Mouse (Mus musculus) heart, postnatal 0 days (tissue): ENCODE results near the gene Gm20479.

Experiments used
- CTCF ChIP-seq: IDR thresholded peaks from 2 replicates; pipeline ENCODE4 v1.5.1; 2016; ENCODE audit warnings: antibody characterized with exemption, control low read depth, low read depth
- EP300 ChIP-seq: IDR thresholded peaks from 2 replicates; pipeline ENCODE4 v1.6.1; 2016; ENCODE audit warnings: antibody characterized with exemption, low read depth

DNA sequence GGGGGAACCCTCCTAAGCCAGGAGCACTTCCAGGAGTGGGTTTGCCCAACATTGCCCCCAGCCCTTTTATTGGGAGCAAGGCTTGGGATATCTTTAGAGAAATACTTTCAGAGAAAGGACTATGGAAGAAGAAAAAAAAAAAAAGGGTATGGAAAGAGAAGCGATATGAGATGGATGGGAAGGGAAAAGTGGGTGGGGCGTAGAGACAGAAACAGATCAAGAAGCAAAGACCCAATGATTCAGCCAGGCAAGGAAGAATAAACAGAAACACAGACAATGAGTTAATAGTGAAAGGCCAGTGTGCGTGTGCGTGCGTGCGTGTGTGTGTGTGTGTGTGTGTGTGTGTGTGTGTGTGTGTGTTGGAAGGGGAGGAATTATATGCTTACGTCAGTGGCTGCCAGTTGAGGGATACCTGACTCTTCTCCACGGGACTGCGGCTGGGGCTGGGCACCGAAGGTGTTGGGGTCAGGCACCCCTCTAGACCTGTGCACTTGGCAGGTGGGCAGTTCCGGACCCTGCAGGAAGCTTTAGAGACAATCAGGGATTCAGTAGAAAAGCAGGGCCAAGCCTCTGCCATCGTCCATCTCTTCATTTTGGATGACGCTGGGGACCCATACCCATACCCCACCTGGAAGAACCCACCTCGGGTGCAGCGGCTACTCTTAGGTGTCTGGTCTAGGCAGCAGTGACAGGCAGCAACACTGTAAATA is 22.1 kb downstream of the Gm20479 start:
- TF ChIP-seq EP300 (no peak), CTCF (no peak)
